Mouse (Mus musculus) heart, adult 2 months (tissue): ENCODE results near the gene Ddr1. TPM values are rescaled to one million over a fixed set of nuclear protein-coding genes. Genes with fewer than 3 reads are reported as not detected.

Source experiments
- DNase-seq, 2 experiments: peaks; one replicate each; pipeline ENCODE4 v3.0.0; 2021
- H3K27ac ChIP-seq: fragments of 200-600 bp; 2 replicates; pipeline ENCODE4 v1.8.1; 2022
- H3K27me3 ChIP-seq: fragments of 200-500 bp; 2 replicates; pipeline ENCODE4 v1.6.1; 2012; ENCODE audit warnings: mild to moderate bottlenecking, low read length, inconsistent platforms, mixed read lengths; ENCODE audit not compliant: control insufficient read depth, insufficient read depth
- H3K36me3 ChIP-seq: fragments of 200-500 bp; 2 replicates; pipeline ENCODE4 v1.6.1; 2012; ENCODE audit warnings: low read length, inconsistent platforms; ENCODE audit not compliant: control insufficient read depth, insufficient read depth
- H3K4me1 ChIP-seq: fragments of 200-500 bp; 2 replicates; pipeline ENCODE4 v1.6.1; 2011; ENCODE audit warnings: low read length; ENCODE audit not compliant: control insufficient read depth, insufficient read depth
- H3K4me3 ChIP-seq: fragments of 200-600 bp; 2 replicates; pipeline ENCODE4 v1.8.1; 2022
- H3K79me2 ChIP-seq: fragments of 200-500 bp; replicated peaks from 2 replicates; pipeline ENCODE4 v1.6.1; 2012; ENCODE audit warnings: mild to moderate bottlenecking, inconsistent platforms, low read length, moderate library complexity, mixed read lengths; ENCODE audit not compliant: control insufficient read depth, insufficient read depth
- H3K9ac ChIP-seq: fragments of 200-500 bp; 2 replicates; pipeline ENCODE4 v1.6.1; 2012; ENCODE audit warnings: low read depth, mild to moderate bottlenecking, control low read depth, inconsistent platforms, low read length, mixed read lengths
- CTCF ChIP-seq: fragments of 200-600 bp; IDR thresholded peaks from 2 replicates; pipeline ENCODE4 v1.8.1; 2022; ENCODE audit warnings: antibody characterized with exemption, mild to moderate bottlenecking, moderate library complexity
- EP300 ChIP-seq: fragments of 200-500 bp; IDR thresholded peaks from 2 replicates; pipeline ENCODE4 v1.6.1; 2011; ENCODE audit warnings: low read depth, low read length, control low read depth; ENCODE audit not compliant: insufficient read depth
- POLR2A ChIP-seq: fragments of 200-500 bp; IDR thresholded peaks from 2 replicates; pipeline ENCODE4 v1.6.1; 2011; ENCODE audit warnings: mild to moderate bottlenecking, low read depth, low read length, control low read depth; ENCODE audit not compliant: insufficient read depth
- WGBS: fragments of 180-500 bp; shearing (Covaris S2); methylation state at CpG from one replicate; pipeline ENCODE4 v1.1.7; 2018; 5-methylcytosine and 5-hydroxymethylcytosine counted together
- intact Hi-C: fragments of 180-260 bp; cut with DNase I; formaldehyde crosslinking; loops from one replicate; pipeline ENCODE4 v1.15.1; 2025
- polyA plus RNA-seq: library from polyadenylated mRNA; depleted of rRNA; stranded (reverse); fragments of >200 nt; gene quantifications from 2 replicates; pipeline ENCODE4 v1.2.3, GENCODE M21; 2012
- total RNA-seq, 2 experiments: library from RNA; stranded (reverse); gene quantifications; 2 replicates each; pipeline ENCODE4 v1.2.3; 2021

Ddr1 gene
- total and polyA plus RNA-seq, 3 experiments: 25.9 to 30.6 (median 27.6) TPM

GRCm38 (mm10) chr17:35725286-35726232 lies 21.1 kb upstream of the Ddr1 start:
- no peaks in the 10 kb centered on the region for H3K27me3 ChIP-seq
- intact Hi-C loops: loop anchor here (1.0 to 5.0 kb wide), 3 partner anchors 21 to 133 kb away; partner anchors contain the start of gene Ddr1
- no peaks in the 10 kb centered on the region for H3K79me2 ChIP-seq
- H3K9ac ChIP-seq: no peak overlapping the region
- 20% methylated on average over 21 of the region's 21 CpGs for WGBS
- TF ChIP-seq CTCF (peak; percentile 100; the same call in 1 of the 2 replicates), POLR2A (no peak), EP300 (peak; percentile 90)
- H3K36me3 ChIP-seq: no peaks in the 10 kb centered on the region
- peak; percentile 89 to 94 for DNase-seq
- H3K4me1 ChIP-seq: no peaks in the 10 kb centered on the region; the same call in 1 of the 2 replicates
- peak overlapping the region; percentile 30 for H3K4me3 ChIP-seq
- H3K27ac ChIP-seq: peak overlapping the region; percentile 57

GRCm38 (mm10) chr17:35721676-35722075 lies 17.3 kb upstream of the Ddr1 start:
- Histone ChIP-seq H3K79me2 (no peaks in the 10 kb centered on the region), H3K27ac (no peak overlapping the region), H3K9ac (no peak overlapping the region), H3K27me3 (no peaks in the 10 kb centered on the region), H3K4me1 (no peaks in the 10 kb centered on the region; the same call in 1 of the 2 replicates), H3K4me3 (no peak overlapping the region), H3K36me3 (no peaks in the 10 kb centered on the region)
- no peak for TF ChIP-seq POLR2A
- no peak for TF ChIP-seq CTCF
- TF ChIP-seq EP300: no peak
- 47% methylated on average over 8 of the region's 8 CpGs for WGBS
- intact Hi-C loops: no loop called here
- no peak for DNase-seq

- 13% methylated on average over 11 of the region's 11 CpGs for WGBS
- no peaks in the 10 kb centered on the region for H3K27me3 ChIP-seq
- H3K4me1 ChIP-seq: no peaks in the 10 kb centered on the region
- H3K4me3 ChIP-seq: no peak overlapping the region
- no peak overlapping the region for H3K9ac ChIP-seq
- peak in 1 of 2 experiments; percentile 54 for DNase-seq
- no peaks in the 10 kb centered on the region for H3K36me3 ChIP-seq
- H3K79me2 ChIP-seq: no peaks in the 10 kb centered on the region
- no peak for TF ChIP-seq CTCF
- TF ChIP-seq POLR2A: no peak
- no peak for TF ChIP-seq EP300
- intact Hi-C loops: no loop called here
- H3K27ac ChIP-seq: no peak overlapping the region
Observed at GRCm38 (mm10) chr17:35720340-35720727, 15.9 kb upstream of the Ddr1 start.

GRCm38 (mm10) chr17:35719616-35720339 lies 15.4 kb upstream of the Ddr1 start:
- H3K9ac ChIP-seq: no peak overlapping the region
- DNase-seq: no peak
- no peak overlapping the region for H3K4me3 ChIP-seq
- H3K27me3 ChIP-seq: no peaks in the 10 kb centered on the region
- no peaks in the 10 kb centered on the region for H3K4me1 ChIP-seq
- 55% methylated on average over 9 of the region's 9 CpGs for WGBS
- TF ChIP-seq POLR2A: no peak
- peak; percentile 39 for TF ChIP-seq CTCF
- intact Hi-C loops: no loop called here
- no peaks in the 10 kb centered on the region for H3K79me2 ChIP-seq
- no peak overlapping the region for H3K27ac ChIP-seq
- H3K36me3 ChIP-seq: no peaks in the 10 kb centered on the region

GRCm38 (mm10) chr17:35717080-35717479 lies 12.7 kb upstream of the Ddr1 start:
- DNase-seq: no peak
- no peaks in the 10 kb centered on the region for H3K27me3 ChIP-seq
- no peak overlapping the region for H3K27ac ChIP-seq
- H3K9ac ChIP-seq: no peak overlapping the region
- H3K4me1 ChIP-seq: no peaks in the 10 kb centered on the region
- TF ChIP-seq EP300 (no peak), POLR2A (no peak)
- no peak overlapping the region for H3K4me3 ChIP-seq
- 79% methylated on average over 6 of the region's 6 CpGs for WGBS
- H3K36me3 ChIP-seq: no peaks in the 10 kb centered on the region
- intact Hi-C loops: no loop called here
- no peaks in the 10 kb centered on the region for H3K79me2 ChIP-seq
